Mouse (Mus musculus) hindbrain, postnatal 0 days (tissue): ENCODE measurements at regions not wholly inside any gene's neighbourhood (a gene's known extent, or its start where the extent isn't known, plus 50 kb on each side); places are given as distances from the start of the nearest gene placed in this dataset.

Experiments
- ATAC-seq: fragments of 200-750 bp; cut with Nextera tagmentation; 2 replicates; pipeline ENCODE4 v1.8.0; 2017; ENCODE audit warnings: mild to moderate bottlenecking, moderate TSS enrichment, moderate library complexity
- DNase-seq: peaks from one replicate; pipeline ENCODE4 v3.0.0-alpha.2; 2015; ENCODE audit warnings: low spot score
- H3K27ac ChIP-seq: fragments of 300-500 bp; sonication (generic); 2 replicates; pipeline ENCODE4 v1.5.1; 2014; ENCODE audit warnings: mild to moderate bottlenecking
- H3K27me3 ChIP-seq: fragments of 300-500 bp; sonication (generic); 2 replicates; pipeline ENCODE4 v1.6.1; 2014; ENCODE audit warnings: low read length, mixed read lengths; ENCODE audit not compliant: insufficient read depth
- H3K36me3 ChIP-seq: fragments of 300-500 bp; sonication (generic); 2 replicates; pipeline ENCODE4 v1.6.1; 2014; ENCODE audit warnings: low read length, mixed read lengths; ENCODE audit not compliant: insufficient read depth
- H3K4me1 ChIP-seq: fragments of 300-500 bp; sonication (generic); 2 replicates; pipeline ENCODE4 v1.6.1; 2014; ENCODE audit warnings: antibody characterized with exemption, low read length, mixed read lengths; ENCODE audit not compliant: insufficient read depth
- H3K4me2 ChIP-seq: fragments of 300-500 bp; sonication (generic); 2 replicates; pipeline ENCODE4 v1.6.1; 2014; ENCODE audit warnings: low read depth, mild to moderate bottlenecking, low read length, moderate library complexity, mixed read lengths
- H3K4me3 ChIP-seq: fragments of 300-500 bp; sonication (generic); 2 replicates; pipeline ENCODE4 v1.5.1; 2014; ENCODE audit warnings: low read length
- H3K9ac ChIP-seq: fragments of 300-500 bp; sonication (generic); replicated peaks from 2 replicates; pipeline ENCODE4 v1.6.1; 2014; ENCODE audit warnings: mild to moderate bottlenecking, low read length, moderate library complexity, mixed read lengths
- H3K9me3 ChIP-seq: fragments of 300-500 bp; sonication (generic); 2 replicates; pipeline ENCODE4 v1.6.1; 2016; ENCODE audit warnings: low read length, mixed read lengths
- CTCF ChIP-seq: IDR thresholded peaks from 2 replicates; pipeline ENCODE4 v1.5.1; 2016; ENCODE audit warnings: antibody characterized with exemption, control low read depth, low read depth
- WGBS: fragments of 180-500 bp; shearing (Covaris S2); extraction: QIAGEN DNeasy Blood & Tissue Kit; methylation state at CpG from one replicate; pipeline ENCODE4 v1.1.7; 2014; 5-methylcytosine and 5-hydroxymethylcytosine counted together

DNA sequence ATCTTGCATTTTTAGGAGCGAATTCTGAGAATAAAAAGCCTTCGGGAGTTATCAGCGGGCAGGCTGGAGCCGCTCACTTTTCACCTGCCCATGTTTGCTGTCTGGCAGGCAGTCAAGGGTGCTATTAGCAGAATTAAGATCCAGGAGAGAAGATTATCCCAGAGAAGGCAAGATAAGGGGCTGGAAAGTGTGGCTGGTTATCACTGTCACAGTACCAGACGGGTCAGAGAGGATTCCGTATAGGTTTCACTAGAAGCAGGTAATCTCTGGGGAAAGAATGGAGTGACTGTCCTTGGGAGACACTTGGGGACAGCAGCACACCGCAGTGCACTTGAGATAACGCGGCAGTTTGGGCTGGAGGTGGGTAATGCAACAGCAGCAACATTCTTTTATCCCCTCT is 147.8 kb upstream of the Cdkn3 start:
- no peak for TF ChIP-seq CTCF
- no peaks in the 10 kb centered on the region for H3K36me3 ChIP-seq
- 69% methylated on average over 9 of the region's 9 CpGs for WGBS

GRCm38 (mm10) chr14:46610926-46611325 is 149.4 kb upstream of the Cdkn3 start:
- Histone ChIP-seq H3K27me3 (no peaks in the 10 kb centered on the region), H3K36me3 (no peaks in the 10 kb centered on the region), H3K4me3 (no peak overlapping the region), H3K9me3 (no peaks in the 10 kb centered on the region), H3K4me1 (no peaks in the 10 kb centered on the region), H3K4me2 (no peak overlapping the region), H3K9ac (no peak overlapping the region), H3K27ac (no peak overlapping the region)
- ATAC-seq (no peak), DNase-seq (no peak)
- TF ChIP-seq CTCF: no peak
- WGBS: 85% methylated on average over 5 of the region's 5 CpGs

More for the DNA sequence above, 147.8 kb upstream of the Cdkn3 start:
- Histone ChIP-seq H3K4me2 (no peak overlapping the region), H3K9me3 (no peaks in the 10 kb centered on the region), H3K4me1 (no peaks in the 10 kb centered on the region), H3K4me3 (no peak overlapping the region), H3K27me3 (no peaks in the 10 kb centered on the region), H3K27ac (no peak overlapping the region), H3K9ac (no peak overlapping the region)
- DNase-seq (no peak), ATAC-seq (no peak)

GRCm38 (mm10) chr14:46610226-46610855 is 150.0 kb upstream of the Cdkn3 start:
- WGBS: 86% methylated on average over 9 of the region's 9 CpGs
- Histone ChIP-seq H3K27ac (no peak overlapping the region), H3K36me3 (no peaks in the 10 kb centered on the region), H3K4me2 (no peak overlapping the region), H3K4me3 (no peak overlapping the region), H3K27me3 (no peaks in the 10 kb centered on the region), H3K9me3 (no peaks in the 10 kb centered on the region), H3K9ac (no peak overlapping the region), H3K4me1 (0 out of 2 replicates have a peak, but pooled peaks cover 5% of the 10 kb centered on the region)
- ATAC-seq (no peak), DNase-seq (no peak)
- no peak for TF ChIP-seq CTCF

- H3K36me3 ChIP-seq: no peaks in the 10 kb centered on the region
Observed at GRCm38 (mm10) chr14:46606694-46607093, 153.6 kb upstream of the Cdkn3 start.

DNA sequence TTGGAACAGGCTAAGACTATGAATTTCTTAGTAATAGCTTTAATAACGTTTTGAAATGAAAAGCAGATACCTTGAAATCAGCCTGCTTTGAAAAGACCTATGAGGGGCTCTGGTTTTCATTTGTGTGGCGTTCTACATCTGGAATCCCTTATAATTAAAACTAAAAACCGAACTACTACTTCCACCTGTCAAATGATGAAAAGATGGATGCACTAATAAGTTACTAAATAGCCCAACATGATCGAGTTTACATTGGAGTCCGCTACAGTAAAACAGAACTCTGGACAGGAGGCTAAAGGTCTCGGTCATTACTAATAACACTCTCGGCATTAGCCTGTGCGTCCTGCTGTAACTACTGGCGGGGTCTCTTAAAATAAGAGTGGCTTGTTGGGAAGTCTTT is 154.3 kb upstream of the Cdkn3 start:
- H3K9me3 ChIP-seq: no peaks in the 10 kb centered on the region
- H3K4me1 ChIP-seq: 0 out of 2 replicates have a peak, but pooled peaks cover 13% of the 10 kb centered on the region
- no peaks in the 10 kb centered on the region for H3K36me3 ChIP-seq
- WGBS: 66% methylated on average over 9 of the region's 9 CpGs
- no peak overlapping the region for H3K4me3 ChIP-seq
- no peak overlapping the region for H3K27ac ChIP-seq
- no peak for DNase-seq
- TF ChIP-seq CTCF: no peak
- no peaks in the 10 kb centered on the region for H3K27me3 ChIP-seq
- H3K4me2 ChIP-seq: no peak overlapping the region
- no peak overlapping the region for H3K9ac ChIP-seq
- ATAC-seq: no peak

More at GRCm38 (mm10) chr14:46606694-46607093, 153.6 kb upstream of the Cdkn3 start:
- DNase-seq: no peak
- no peaks in the 10 kb centered on the region for H3K27me3 ChIP-seq
- no peak overlapping the region for H3K4me2 ChIP-seq
- no peak overlapping the region for H3K9ac ChIP-seq
- no peak overlapping the region for H3K27ac ChIP-seq
- H3K9me3 ChIP-seq: no peaks in the 10 kb centered on the region
- 83% methylated on average over 3 of the region's 3 CpGs for WGBS
- H3K4me1 ChIP-seq: 0 out of 2 replicates have a peak, but pooled peaks cover 13% of the 10 kb centered on the region
- no peak overlapping the region for H3K4me3 ChIP-seq
- TF ChIP-seq CTCF: no peak
- ATAC-seq: no peak

- Histone ChIP-seq H3K9me3 (no peaks in the 10 kb centered on the region), H3K27me3 (no peaks in the 10 kb centered on the region), H3K4me1 (0 out of 2 replicates have a peak, but pooled peaks cover 13% of the 10 kb centered on the region), H3K27ac (no peak overlapping the region), H3K4me2 (peak overlapping the region; percentile 51), H3K36me3 (no peaks in the 10 kb centered on the region), H3K4me3 (no peak overlapping the region; the same call in 1 of the 2 replicates), H3K9ac (no peak overlapping the region)
- TF ChIP-seq CTCF: no peak
- DNase-seq (peak; percentile 58), ATAC-seq (peak; percentile 62; the same call in 1 of the 2 replicates)
- 6% methylated on average over 16 of the region's 16 CpGs for WGBS
Observed at GRCm38 (mm10) chr14:46604886-46605531, 155.3 kb upstream of the Cdkn3 start.
